Mouse (Mus musculus) embryo, embryonic 10.5 days (tissue): ENCODE measurements around the gene Ccl26.
"Not testable (repeated sequence)": the region's sequence is repeated elsewhere in the genome, so short reads cannot be mapped to it uniquely, and the experiment has no call there.

Source experiments
- DNase-seq: peaks from one replicate; pipeline ENCODE4 v3.0.0-alpha.2; 2015; ENCODE audit warnings: low spot score

Gene Ccl26

GRCm38 (mm10) chr5:135563469-135563868, at the start of gene Ccl26:
Ccl26 (minus strand) TSS chr5:135563569.
- no peak for DNase-seq

GRCm38 (mm10) chr5:135609794-135610193, 46.4 kb upstream of the Ccl26 start:
- DNase-seq: no peak

GRCm38 (mm10) chr5:135607581-135607980, 44.2 kb upstream of the Ccl26 start:
- DNase-seq: no peak

GRCm38 (mm10) chr5:135606717-135607116, 43.3 kb upstream of the Ccl26 start:
- not testable (repeated sequence) for DNase-seq

GRCm38 (mm10) chr5:135604643-135605042, 41.3 kb upstream of the Ccl26 start:
- not testable (repeated sequence) for DNase-seq

GRCm38 (mm10) chr5:135589996-135590784, 26.8 kb upstream of the Ccl26 start:
- no peak for DNase-seq

DNA sequence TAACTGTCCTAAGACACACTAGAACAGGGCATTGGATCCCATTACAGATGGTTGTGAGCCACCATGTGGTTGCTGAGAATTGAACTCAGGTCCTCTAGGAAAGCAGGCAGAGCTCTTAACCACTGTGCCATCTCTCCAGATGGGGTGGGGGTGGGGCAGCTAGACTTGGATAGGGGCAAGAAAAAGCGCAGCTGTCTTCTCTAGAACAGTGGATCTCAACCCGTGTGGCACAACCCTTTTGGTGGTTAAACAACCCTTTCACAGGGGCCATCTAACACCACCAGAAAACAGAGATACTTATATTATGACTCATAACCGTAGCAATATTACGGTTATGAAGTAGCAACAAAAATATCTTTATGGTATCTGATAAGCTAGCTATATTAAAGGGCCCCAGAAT, 24.4 kb upstream of the Ccl26 start:
- DNase-seq: no peak

GRCm38 (mm10) chr5:135585691-135586090, 22.3 kb upstream of the Ccl26 start:
- no peak for DNase-seq

DNA sequence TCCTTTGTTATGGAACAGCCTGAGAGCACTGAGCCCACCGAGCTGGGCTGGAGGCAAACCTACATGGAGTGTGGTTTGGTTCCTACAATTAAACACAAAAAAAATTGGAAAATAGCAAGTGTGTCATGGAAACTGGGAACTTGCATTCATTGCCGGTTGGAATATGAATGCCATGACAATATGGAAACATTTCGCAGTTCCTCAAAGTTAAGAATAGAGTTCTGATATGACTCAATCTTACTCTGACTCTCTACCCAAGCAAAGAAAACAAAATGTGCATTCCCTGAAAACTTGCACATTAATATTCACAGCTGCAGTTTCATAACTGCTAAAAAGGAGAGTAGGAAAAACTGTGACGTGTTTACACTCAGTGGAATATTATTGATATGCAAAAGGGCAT, 19.0 kb upstream of the Ccl26 start:
- no peak for DNase-seq

DNA sequence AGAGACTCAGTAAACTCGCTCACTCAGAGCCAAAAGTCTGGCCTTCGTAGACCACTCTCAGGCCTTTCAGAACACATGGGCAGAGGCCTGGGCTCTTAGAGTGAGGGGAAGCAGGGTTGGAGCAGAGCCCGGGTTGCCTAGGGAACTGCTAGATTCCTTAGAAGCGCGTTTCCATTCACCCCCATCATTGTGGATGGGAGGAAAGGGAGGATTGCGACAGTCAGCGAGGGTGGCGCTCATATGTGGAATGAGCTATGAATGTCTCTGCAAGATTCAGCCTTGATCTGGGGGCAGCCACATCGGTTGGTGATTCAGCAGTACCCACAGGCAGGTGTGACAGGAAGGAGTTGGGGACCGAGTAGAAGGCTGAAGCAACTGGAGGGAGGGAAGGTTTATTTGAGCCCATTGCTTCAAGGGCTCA, 16.0 kb upstream of the Ccl26 start:
- DNase-seq: no peak

GRCm38 (mm10) chr5:135576055-135576454, 12.7 kb upstream of the Ccl26 start:
- no peak for DNase-seq

GRCm38 (mm10) chr5:135573006-135573405, 9.6 kb upstream of the Ccl26 start, which contains the start of gene Ccl24:
Ccl24 (minus strand) TSS chr5:135573049.
- no peak for DNase-seq

DNA sequence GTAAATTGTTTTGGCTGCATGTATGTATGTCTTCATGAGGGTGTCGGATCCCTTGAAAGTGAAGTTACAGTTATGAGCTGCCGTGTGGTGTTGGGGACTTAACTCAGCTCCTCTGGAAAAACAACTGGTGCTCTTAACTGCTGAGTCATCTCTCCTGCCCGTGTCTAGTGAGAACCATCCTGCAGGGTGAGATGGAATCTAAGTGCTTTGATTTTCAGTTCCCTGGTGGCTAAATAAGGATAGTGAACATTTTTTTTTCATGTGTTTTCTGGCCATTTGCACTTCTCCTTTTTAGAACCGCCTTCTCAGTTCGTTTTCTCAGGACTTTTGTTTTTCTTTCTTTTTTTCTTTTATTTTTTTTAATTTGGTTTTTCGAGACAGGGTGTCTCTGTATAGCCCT, 5.3 kb upstream of the Ccl26 start:
- DNase-seq: no peak

GRCm38 (mm10) chr5:135567556-135568265, 4.3 kb upstream of the Ccl26 start:
- DNase-seq: no peak

GRCm38 (mm10) chr5:135557671-135558070, 5.7 kb downstream of the Ccl26 start:
- no peak for DNase-seq

- peak; percentile 36 for DNase-seq
Measured at GRCm38 (mm10) chr5:135557051-135557450, 6.3 kb downstream of the Ccl26 start.

GRCm38 (mm10) chr5:135556259-135556658, 7.1 kb downstream of the Ccl26 start:
- no peak for DNase-seq

DNA sequence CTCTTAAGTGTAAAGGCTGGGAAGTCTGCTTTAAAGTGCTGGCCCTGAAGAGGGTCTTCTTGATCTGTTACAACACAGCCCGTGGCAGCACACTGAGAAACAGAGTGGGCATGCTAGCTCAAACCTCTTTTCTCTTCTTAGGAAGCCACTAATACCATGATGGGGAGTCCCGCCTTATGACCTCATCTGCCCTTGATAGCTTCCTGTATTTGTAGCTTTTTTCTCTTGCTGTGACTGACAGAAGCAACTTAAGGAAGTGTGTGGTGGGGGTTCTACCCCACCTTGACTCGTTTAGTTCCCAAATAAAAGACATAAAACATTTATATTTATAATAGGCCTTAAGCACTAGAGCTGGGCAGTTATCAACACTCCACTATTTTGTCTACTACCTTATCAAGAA, 11.8 kb downstream of the Ccl26 start:
- DNase-seq: no peak

GRCm38 (mm10) chr5:135550910-135551309, 12.5 kb downstream of the Ccl26 start:
- DNase-seq: peak; percentile 66

- no peak for DNase-seq
Measured at GRCm38 (mm10) chr5:135547990-135548389, 15.4 kb downstream of the Ccl26 start.

- DNase-seq: peak; percentile 99
Measured at GRCm38 (mm10) chr5:135544865-135545797, 18.2 kb downstream of the Ccl26 start, which contains the start of gene Hip1. Hip1 (minus strand) TSS chr5:135545120.

GRCm38 (mm10) chr5:135544032-135544558, 19.3 kb downstream of the Ccl26 start:
- DNase-seq: peak; percentile 31
